Mouse (Mus musculus): ENCODE measurements around the gene Ppp1r13l. TPM values are rescaled to one million over a fixed set of nuclear protein-coding genes. Genes with fewer than 3 reads are reported as not detected.

Gene Ppp1r13l
- polyA plus RNA-seq, 1 experiment from 2014 or later: 10.3 TPM

- H3K27ac ChIP-seq (replicated peaks): peak overlapping the region; percentile 37; the same call in 1 of the 2 replicates
These were observed 31.8 kb upstream of the Ppp1r13l start for GRCm38 (mm10) chr7:19327782-19328181.

GRCm38 (mm10) chr7:19328425-19328824, 31.1 kb upstream of the Ppp1r13l start:
- H3K9me3 ChIP-seq (ENCODE audit: control insufficient read depth, low read length): no peaks in the 10 kb centered on the region
- no peak overlapping the region for H3K4me3 ChIP-seq (ENCODE audit: low read depth, low read length)
- no peak overlapping the region for H3K9ac ChIP-seq (ENCODE audit: low read length)
- TF ChIP-seq CTCF (IDR thresholded peaks at IDR 0.05; ENCODE audit: low read depth) (peak; percentile 59), EP300 (optimal IDR thresholded peaks at IDR 0.05) (no peak)
- ATAC-seq (ENCODE audit: low FRiP score, low TSS enrichment) (no peak), DNase-seq (ENCODE audit: low spot score) (no peak)
- no peaks in the 10 kb centered on the region for H3K36me3 ChIP-seq (ENCODE audit: control insufficient read depth, insufficient read depth, low read length)
- no peaks in the 10 kb centered on the region for H3K27me3 ChIP-seq (ENCODE audit: control insufficient read depth, insufficient read depth, low read length)
- H3K27ac ChIP-seq (replicated peaks): no peak overlapping the region
- H3K4me1 ChIP-seq (replicated peaks; ENCODE audit: control insufficient read depth, insufficient read depth): peaks cover 3% of the 10 kb centered on the region; the same call in 1 of the 2 replicates
- H3K4me2 ChIP-seq (replicated peaks; ENCODE audit: low read depth): no peak overlapping the region

More at GRCm38 (mm10) chr7:19327782-19328181, 31.8 kb upstream of the Ppp1r13l start:
- no peak overlapping the region for H3K9ac ChIP-seq (ENCODE audit: low read length)
- peak overlapping the region; percentile 73; the same call in 1 of the 2 replicates for H3K4me2 ChIP-seq (replicated peaks; ENCODE audit: low read depth)
- DNase-seq (ENCODE audit: low spot score) (no peak), ATAC-seq (ENCODE audit: low FRiP score, low TSS enrichment) (no peak)
- 72% methylated on average over 5 of the region's 5 CpGs for WGBS
- no peak overlapping the region for H3K4me3 ChIP-seq (ENCODE audit: low read depth, low read length)
- no peaks in the 10 kb centered on the region for H3K9me3 ChIP-seq (ENCODE audit: control insufficient read depth, low read length)
- H3K36me3 ChIP-seq (ENCODE audit: control insufficient read depth, insufficient read depth, low read length): no peaks in the 10 kb centered on the region
- no peaks in the 10 kb centered on the region for H3K27me3 ChIP-seq (ENCODE audit: control insufficient read depth, insufficient read depth, low read length)
- H3K4me1 ChIP-seq (replicated peaks; ENCODE audit: control insufficient read depth, insufficient read depth): peaks cover 3% of the 10 kb centered on the region; the same call in 1 of the 2 replicates
- no peak for TF ChIP-seq CTCF (IDR thresholded peaks at IDR 0.05; ENCODE audit: low read depth)
- no peak for TF ChIP-seq EP300 (optimal IDR thresholded peaks at IDR 0.05)

GRCm38 (mm10) chr7:19331910-19332309, 27.6 kb upstream of the Ppp1r13l start:
- H3K36me3 ChIP-seq (ENCODE audit: control insufficient read depth, insufficient read depth, low read length): no peaks in the 10 kb centered on the region
- H3K9me3 ChIP-seq (ENCODE audit: control insufficient read depth, low read length): no peaks in the 10 kb centered on the region
- H3K9ac ChIP-seq (ENCODE audit: low read length): no peak overlapping the region
- no peaks in the 10 kb centered on the region for H3K4me1 ChIP-seq (replicated peaks; ENCODE audit: control insufficient read depth, insufficient read depth)
- no peak overlapping the region for H3K4me3 ChIP-seq (ENCODE audit: low read depth, low read length)
- H3K27me3 ChIP-seq (ENCODE audit: control insufficient read depth, insufficient read depth, low read length): no peaks in the 10 kb centered on the region
- 71% methylated on average over 2 of the region's 2 CpGs for WGBS
- H3K27ac ChIP-seq (replicated peaks): no peak overlapping the region
- TF ChIP-seq EP300 (optimal IDR thresholded peaks at IDR 0.05): no peak
- TF ChIP-seq CTCF (IDR thresholded peaks at IDR 0.05; ENCODE audit: low read depth): no peak
- ATAC-seq (ENCODE audit: low FRiP score, low TSS enrichment): no peak
- no peak overlapping the region for H3K4me2 ChIP-seq (replicated peaks; ENCODE audit: low read depth)
- DNase-seq (ENCODE audit: low spot score): no peak

GRCm38 (mm10) chr7:19332709-19333352, 26.7 kb upstream of the Ppp1r13l start:
- Histone ChIP-seq H3K27ac (replicated peaks) (peak overlapping the region; percentile 67), H3K4me1 (replicated peaks; ENCODE audit: control insufficient read depth, insufficient read depth) (no peaks in the 10 kb centered on the region), H3K9ac (ENCODE audit: low read length) (peak overlapping the region; percentile 74), H3K9me3 (ENCODE audit: control insufficient read depth, low read length) (no peaks in the 10 kb centered on the region), H3K4me3 (ENCODE audit: low read depth, low read length) (peak overlapping the region; percentile 55), H3K36me3 (ENCODE audit: control insufficient read depth, insufficient read depth, low read length) (no peaks in the 10 kb centered on the region), H3K27me3 (ENCODE audit: control insufficient read depth, insufficient read depth, low read length) (no peaks in the 10 kb centered on the region), H3K4me2 (replicated peaks; ENCODE audit: low read depth) (peak overlapping the region; percentile 77)
- TF ChIP-seq EP300 (optimal IDR thresholded peaks at IDR 0.05): no peak
- TF ChIP-seq CTCF (IDR thresholded peaks at IDR 0.05; ENCODE audit: low read depth): no peak
- DNase-seq (ENCODE audit: low spot score) (peak; percentile 76), ATAC-seq (ENCODE audit: low FRiP score, low TSS enrichment) (peak; percentile 62)
- under 1% methylated on average over 52 of the region's 52 CpGs for WGBS

- H3K4me2 ChIP-seq (replicated peaks; ENCODE audit: low read depth): no peak overlapping the region
- no peak overlapping the region for H3K9ac ChIP-seq (ENCODE audit: low read length)
- no peaks in the 10 kb centered on the region for H3K9me3 ChIP-seq (ENCODE audit: control insufficient read depth, low read length)
- TF ChIP-seq EP300 (optimal IDR thresholded peaks at IDR 0.05) (no peak), CTCF (IDR thresholded peaks at IDR 0.05; ENCODE audit: low read depth) (no peak)
- no peaks in the 10 kb centered on the region for H3K4me1 ChIP-seq (replicated peaks; ENCODE audit: control insufficient read depth, insufficient read depth)
- 44% methylated on average over 3 of the region's 3 CpGs for WGBS
- ATAC-seq (ENCODE audit: low FRiP score, low TSS enrichment) (no peak), DNase-seq (ENCODE audit: low spot score) (no peak)
- H3K27me3 ChIP-seq (ENCODE audit: control insufficient read depth, insufficient read depth, low read length): no peaks in the 10 kb centered on the region
- no peaks in the 10 kb centered on the region for H3K36me3 ChIP-seq (ENCODE audit: control insufficient read depth, insufficient read depth, low read length)
- H3K27ac ChIP-seq (replicated peaks): no peak overlapping the region
- no peak overlapping the region for H3K4me3 ChIP-seq (ENCODE audit: low read depth, low read length)
These were observed 24.0 kb upstream of the Ppp1r13l start for GRCm38 (mm10) chr7:19335583-19335982.

- H3K36me3 ChIP-seq (ENCODE audit: control insufficient read depth, insufficient read depth, low read length): no peaks in the 10 kb centered on the region
- H3K27ac ChIP-seq (replicated peaks): no peak overlapping the region
- no peaks in the 10 kb centered on the region for H3K27me3 ChIP-seq (ENCODE audit: control insufficient read depth, insufficient read depth, low read length)
- H3K4me2 ChIP-seq (replicated peaks; ENCODE audit: low read depth): no peak overlapping the region
- H3K9ac ChIP-seq (ENCODE audit: low read length): no peak overlapping the region
- no peak for TF ChIP-seq EP300 (optimal IDR thresholded peaks at IDR 0.05)
- no peak for TF ChIP-seq CTCF (IDR thresholded peaks at IDR 0.05; ENCODE audit: low read depth)
- DNase-seq (ENCODE audit: low spot score) (peak; percentile 22), ATAC-seq (ENCODE audit: low FRiP score, low TSS enrichment) (no peak)
- WGBS: 46% methylated on average over 10 of the region's 10 CpGs
- no peak overlapping the region for H3K4me3 ChIP-seq (ENCODE audit: low read depth, low read length)
- no peaks in the 10 kb centered on the region for H3K4me1 ChIP-seq (replicated peaks; ENCODE audit: control insufficient read depth, insufficient read depth)
- no peaks in the 10 kb centered on the region for H3K9me3 ChIP-seq (ENCODE audit: control insufficient read depth, low read length)
These were observed 22.4 kb upstream of the Ppp1r13l start for GRCm38 (mm10) chr7:19337122-19337521.
